Mouse (Mus musculus) hematopoietic stem cell, adult 5-6 weeks (primary cell): Measurements from ENCODE around the gene Cuta. TPM values are rescaled to one million over a fixed set of nuclear protein-coding genes. Genes with fewer than 3 reads are reported as not detected.

Source experiments
- total RNA-seq: library from RNA; stranded (forward); fragments of 172-1452, 232-1000 nt; gene quantifications from 2 replicates; pipeline ENCODE4 v1.2.3, GENCODE M21; 2017

Cuta gene
- total RNA-seq, 1 experiment from 2014 or later = 52.0 TPM

Other genes with a start within 250 kb of the Cuta start
- gene Crebrf, start 223.9 kb downstream of the Cuta start, total RNA-seq = 45.1 and 66.0 TPM in 2 replicates
- gene Bnip1, start 158.5 kb downstream of the Cuta start, total RNA-seq = 27.1 and 54.0 TPM in 2 replicates
- not detected in 2 replicates for gene Nkx2-5, start 94.6 kb downstream of the Cuta start, total RNA-seq
- gene Kifc5b, start 22.5 kb downstream of the Cuta start, total RNA-seq = 4.9 and 16.0 TPM in 2 replicates
- gene Phf1, start 6.5 kb downstream of the Cuta start, total RNA-seq = 8.3 and 10.3 TPM in 2 replicates
- 3.9 and 9.6 TPM in 2 replicates for gene Syngap1, start 1.7 kb upstream of the Cuta start, total RNA-seq
- gene Zbtb9, start 33.6 kb upstream of the Cuta start, total RNA-seq = 27.6 and 27.8 TPM in 2 replicates
- gene Bak1, start 89.4 kb upstream of the Cuta start, total RNA-seq = 31.1 and 42.1 TPM in 2 replicates
- gene Itpr3, start 117.7 kb upstream of the Cuta start, total RNA-seq = 13.2 and 13.3 TPM in 2 replicates
- 97.7 and 113 TPM in 2 replicates for gene Uqcc2, start 194.3 kb upstream of the Cuta start, total RNA-seq
- gene Ip6k3, start 228.2 kb upstream of the Cuta start, total RNA-seq = not detected in 2 replicates